Mouse (Mus musculus) E14TG2a.4 (cell line): Measurements from ENCODE around the gene Ppp4r2.

ENCODE experiments used
- CTCF ChIP-seq: conservative IDR thresholded peaks from 2 replicates; pipeline ENCODE4 v1.5.1; 2014; ENCODE audit warnings: low read length
- NANOG ChIP-seq: IDR thresholded peaks from 2 replicates; pipeline ENCODE4 v1.6.1; 2014; ENCODE audit warnings: borderline replicate concordance, low read length, mixed read lengths

DNA sequence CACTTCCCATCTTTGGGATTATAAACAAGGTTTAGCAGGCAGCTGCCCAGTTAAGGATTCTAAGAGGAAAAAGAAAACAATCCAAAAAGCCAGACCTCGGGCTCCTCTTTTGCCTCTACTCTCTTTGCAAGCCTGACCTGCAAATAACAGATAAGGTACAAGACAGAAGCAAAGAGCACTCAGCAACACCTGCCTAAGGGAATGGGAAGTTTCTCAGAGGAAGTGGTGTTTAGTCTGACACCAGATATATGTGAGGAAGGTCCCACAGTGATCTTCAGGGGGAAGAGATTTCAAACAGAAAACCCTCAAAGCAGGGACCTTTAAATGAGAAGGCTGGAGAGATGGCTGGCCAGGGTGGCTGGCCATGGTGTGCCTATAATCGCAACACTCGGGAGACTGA, 2.2 kb upstream of the Ppp4r2 start:
- TF ChIP-seq CTCF (no peak), NANOG (no peak)
